Mouse (Mus musculus) midbrain, embryonic 11.5 days (tissue): Measurements from ENCODE around the gene 1810009A15Rik. TPM values are rescaled to one million over a fixed set of nuclear protein-coding genes. Genes with fewer than 3 reads are reported as not detected.
"Not testable (repeated sequence)": the region's sequence is repeated elsewhere in the genome, so short reads cannot be mapped to it uniquely, and the experiment has no call there.

ENCODE experiments used
- ATAC-seq: fragments of 200-750 bp; cut with Nextera tagmentation; 2 replicates; pipeline ENCODE4 v1.8.0; 2017; ENCODE audit warnings: moderate TSS enrichment, moderate library complexity; ENCODE audit not compliant: low FRiP score
- DNase-seq: peaks from one replicate; pipeline ENCODE4 v3.0.0; 2015; ENCODE audit warnings: low spot score; ENCODE audit errors: missing footprints
- H3K27ac ChIP-seq: fragments of 300-500 bp; sonication (generic); 2 replicates; pipeline ENCODE4 v1.5.1; 2014; ENCODE audit warnings: low read depth, low read length
- H3K27me3 ChIP-seq: fragments of 300-500 bp; sonication (generic); 2 replicates; pipeline ENCODE4 v1.6.1; 2014; ENCODE audit warnings: mild to moderate bottlenecking, low read length, moderate library complexity, mixed read lengths; ENCODE audit not compliant: control insufficient read depth, insufficient read depth
- H3K36me3 ChIP-seq: fragments of 300-500 bp; sonication (generic); 2 replicates; pipeline ENCODE4 v1.6.1; 2014; ENCODE audit warnings: mild to moderate bottlenecking, low read length, moderate library complexity, mixed read lengths; ENCODE audit not compliant: control insufficient read depth, insufficient read depth
- H3K4me1 ChIP-seq: fragments of 300-500 bp; sonication (generic); 2 replicates; pipeline ENCODE4 v1.6.1; 2014; ENCODE audit warnings: low read length; ENCODE audit not compliant: control insufficient read depth, insufficient read depth
- H3K4me2 ChIP-seq: fragments of 300-500 bp; sonication (generic); 2 replicates; pipeline ENCODE4 v1.6.1; 2014; ENCODE audit warnings: mild to moderate bottlenecking, moderate library complexity
- H3K4me3 ChIP-seq: fragments of 300-500 bp; sonication (generic); 2 replicates; pipeline ENCODE4 v1.5.1; 2014; ENCODE audit warnings: low read depth, low read length
- H3K9ac ChIP-seq: fragments of 300-500 bp; sonication (generic); 2 replicates; pipeline ENCODE4 v1.6.1; 2014; ENCODE audit warnings: low read length
- H3K9me3 ChIP-seq: fragments of 300-500 bp; sonication (generic); 2 replicates; pipeline ENCODE4 v1.6.1; 2016; ENCODE audit warnings: low read length; ENCODE audit not compliant: control insufficient read depth
- WGBS: fragments of 180-500 bp; shearing (Covaris S2); extraction: QIAGEN DNeasy Blood & Tissue Kit; methylation state at CpG from one replicate; pipeline ENCODE4 v1.1.7; 2014; 5-methylcytosine and 5-hydroxymethylcytosine counted together
- polyA plus RNA-seq: library from polyadenylated mRNA; unstranded; fragments of >200 nt; fragmentation: Nextera tagmentation; extraction: Ambion mirVana; gene quantifications from 2 replicates; pipeline ENCODE4 v1.2.1, GENCODE M21; 2014

Gene 1810009A15Rik
- polyA plus RNA-seq, 1 experiment from 2014 or later = 115 TPM

GRCm38 (mm10) chr19:8887585-8888463 lies 829 bp upstream of the 1810009A15Rik start:
- Histone ChIP-seq H3K27ac (peak overlapping the region; percentile 37; the same call in 1 of the 2 replicates), H3K27me3 (no peaks in the 10 kb centered on the region), H3K4me1 (peaks cover 10% of the 10 kb centered on the region), H3K4me3 (peak overlapping the region; percentile 59), H3K9ac (peak overlapping the region; percentile 93), H3K9me3 (no peaks in the 10 kb centered on the region), H3K36me3 (peaks cover 2% of the 10 kb centered on the region; the same call in 1 of the 2 replicates), H3K4me2 (peak overlapping the region; percentile 88)
- DNase-seq (peak; percentile 90), ATAC-seq (no peak)
- 13% methylated on average over 19 of the region's 19 CpGs for WGBS

GRCm38 (mm10) chr19:8892829-8893766 lies 4.4 kb downstream of the 1810009A15Rik start, which contains the start of gene Ints5:
Gene Ints5, plus strand, starts transcription at chr19:8893005.
- peak within 1 kb of the TSS; percentile 80 for H3K27ac ChIP-seq
- peak; percentile 98 for DNase-seq
- H3K4me2 ChIP-seq = peak within 1 kb of the TSS; percentile 74
- WGBS = 4% methylated on average over 54 of the region's 54 CpGs
- H3K9me3 ChIP-seq = no peaks in the 10 kb centered on the region
- H3K27me3 ChIP-seq = no peaks in the 10 kb centered on the region
- peaks cover 9% of the 10 kb centered on the region for H3K36me3 ChIP-seq
- H3K4me3 ChIP-seq = peak within 1 kb of the TSS; percentile 87
- peaks cover 15% of the 10 kb centered on the region for H3K4me1 ChIP-seq
- peak; percentile 65 for ATAC-seq
- H3K9ac ChIP-seq = peak within 1 kb of the TSS; percentile 87

GRCm38 (mm10) chr19:8895397-8895960 lies 6.8 kb downstream of the 1810009A15Rik start:
- H3K36me3 ChIP-seq = peaks cover 9% of the 10 kb centered on the region
- ATAC-seq = no peak
- no peaks in the 10 kb centered on the region for H3K9me3 ChIP-seq
- H3K27me3 ChIP-seq = no peaks in the 10 kb centered on the region
- no peak overlapping the region for H3K4me2 ChIP-seq
- peaks cover 18% of the 10 kb centered on the region for H3K4me1 ChIP-seq
- no peak for DNase-seq
- no peak overlapping the region for H3K4me3 ChIP-seq
- 91% methylated on average over 9 of the region's 9 CpGs for WGBS
- H3K27ac ChIP-seq = no peak overlapping the region
- no peak overlapping the region for H3K9ac ChIP-seq

GRCm38 (mm10) chr19:8896231-8896630 lies 7.6 kb downstream of the 1810009A15Rik start:
- H3K4me3 ChIP-seq = not testable (repeated sequence)

DNA sequence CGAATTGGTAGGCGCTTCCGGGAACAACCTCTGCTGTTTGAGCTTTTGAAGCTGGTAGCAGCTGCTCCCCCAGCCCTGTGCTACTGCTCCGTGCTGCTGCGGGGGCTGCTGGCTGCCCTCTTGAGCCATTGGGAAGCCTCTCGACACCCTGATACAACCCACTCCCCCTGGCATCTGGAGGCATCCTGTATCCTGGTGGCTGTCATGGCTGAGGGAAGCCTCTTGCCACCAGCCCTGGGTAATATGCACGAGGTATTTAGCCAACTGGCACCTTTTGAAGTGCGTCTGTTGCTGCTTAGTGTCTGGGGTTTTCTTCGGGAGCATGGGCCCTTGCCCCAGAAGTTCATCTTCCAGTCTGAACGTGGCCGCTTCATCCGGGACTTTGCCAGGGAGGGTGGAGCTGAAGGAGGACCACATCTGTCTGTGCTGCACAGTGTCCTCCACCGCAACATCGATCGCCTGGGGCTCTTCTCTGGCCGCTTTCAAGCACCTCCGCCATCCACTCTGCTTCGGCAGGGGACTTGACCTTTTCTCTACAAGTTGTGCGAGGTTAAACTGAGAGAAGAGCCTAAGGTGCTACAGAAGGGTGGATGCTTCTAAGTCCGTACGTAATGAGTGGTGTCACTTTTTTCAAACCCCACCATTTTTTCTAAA lies 8.7 kb downstream of the 1810009A15Rik start:
- H3K36me3 ChIP-seq = peaks cover 11% of the 10 kb centered on the region
- not testable (repeated sequence) for H3K27me3 ChIP-seq, H3K9me3 ChIP-seq
- peak overlapping the region; percentile 49 for H3K4me2 ChIP-seq
- H3K9ac ChIP-seq = peak overlapping the region; percentile 32; the same call in 1 of the 2 replicates
- peaks cover 18% of the 10 kb centered on the region for H3K4me1 ChIP-seq
- peak; percentile 71 for ATAC-seq
- DNase-seq = peak; percentile 87
- peak overlapping the region; percentile 50 for H3K27ac ChIP-seq
- H3K4me3 ChIP-seq = peak overlapping the region; percentile 95
- WGBS = 33% methylated on average over 21 of the region's 21 CpGs

More at GRCm38 (mm10) chr19:8896231-8896630, 7.6 kb downstream of the 1810009A15Rik start:
- H3K27me3 ChIP-seq, ATAC-seq, H3K36me3 ChIP-seq, DNase-seq, H3K9me3 ChIP-seq, H3K27ac ChIP-seq, H3K9ac ChIP-seq, H3K4me2 ChIP-seq: not testable (repeated sequence)
- WGBS = 91% methylated on average over 5 of the region's 5 CpGs
- peaks cover 18% of the 10 kb centered on the region for H3K4me1 ChIP-seq

- H3K36me3 ChIP-seq = peaks cover 13% of the 10 kb centered on the region
- no peaks in the 10 kb centered on the region for H3K9me3 ChIP-seq
- peak within 1 kb of the TSS; percentile 95 for H3K4me3 ChIP-seq
- under 1% methylated on average over 53 of the region's 53 CpGs for WGBS
- peak within 1 kb of the TSS; percentile 97 for H3K9ac ChIP-seq
- peak; percentile 98 for DNase-seq
- H3K4me2 ChIP-seq = peak within 1 kb of the TSS; percentile 94
- ATAC-seq = peak; percentile 99
- peaks cover 18% of the 10 kb centered on the region for H3K4me1 ChIP-seq
- no peaks in the 10 kb centered on the region for H3K27me3 ChIP-seq
- peak within 1 kb of the TSS; percentile 50 for H3K27ac ChIP-seq
These were observed 9.3 kb downstream of the 1810009A15Rik start, which contains the start of gene Ganab for GRCm38 (mm10) chr19:8897865-8898495. Gene Ganab, plus strand, starts transcription at chr19:8898071.

GRCm38 (mm10) chr19:8898576-8898975 lies 9.9 kb downstream of the 1810009A15Rik start:
- DNase-seq = no peak
- Histone ChIP-seq H3K36me3 (peaks cover 16% of the 10 kb centered on the region), H3K4me3 (peak overlapping the region; percentile 95), H3K4me2 (peak overlapping the region; percentile 94), H3K9me3 (no peaks in the 10 kb centered on the region), H3K27me3 (no peaks in the 10 kb centered on the region), H3K27ac (peak overlapping the region; percentile 50; the same call in 1 of the 2 replicates), H3K4me1 (peaks cover 16% of the 10 kb centered on the region), H3K9ac (peak overlapping the region; percentile 97)
- 18% methylated on average over 13 of the region's 13 CpGs for WGBS
- ATAC-seq = no peak

- peak overlapping the region; percentile 97 for H3K9ac ChIP-seq
- no peaks in the 10 kb centered on the region for H3K27me3 ChIP-seq
- 70% methylated on average over 3 of the region's 3 CpGs for WGBS
- peaks cover 16% of the 10 kb centered on the region for H3K36me3 ChIP-seq
- no peak for ATAC-seq
- DNase-seq = no peak
- H3K4me2 ChIP-seq = peak overlapping the region; percentile 94
- no peaks in the 10 kb centered on the region for H3K9me3 ChIP-seq
- H3K4me3 ChIP-seq = peak overlapping the region; percentile 95
- no peak overlapping the region for H3K27ac ChIP-seq
- peaks cover 13% of the 10 kb centered on the region for H3K4me1 ChIP-seq
These were observed 10.4 kb downstream of the 1810009A15Rik start for GRCm38 (mm10) chr19:8899079-8899478.
